Mouse (Mus musculus) limb, embryonic 13.5 days (tissue): ENCODE measurements around the gene B4galt4. TPM values are rescaled to one million over a fixed set of nuclear protein-coding genes. Genes with fewer than 3 reads are reported as not detected.
"Not testable (repeated sequence)": the region's sequence is repeated elsewhere in the genome, so short reads cannot be mapped to it uniquely, and the experiment has no call there.

ENCODE experiments used
- ATAC-seq: fragments of 200-750 bp; cut with Nextera tagmentation; 2 replicates; pipeline ENCODE4 v1.8.0; 2017; ENCODE audit warnings: low read depth, moderate number of reproducible peaks, moderate TSS enrichment; ENCODE audit not compliant: low FRiP score
- H3K27ac ChIP-seq: fragments of 300-500 bp; sonication (generic); 2 replicates; pipeline ENCODE4 v1.5.1; 2015; ENCODE audit warnings: inconsistent platforms, mild to moderate bottlenecking, moderate library complexity
- H3K27me3 ChIP-seq: fragments of 300-500 bp; sonication (generic); 2 replicates; pipeline ENCODE4 v1.6.1; 2015; ENCODE audit warnings: mild to moderate bottlenecking, inconsistent platforms
- H3K36me3 ChIP-seq: fragments of 300-500 bp; sonication (generic); 2 replicates; pipeline ENCODE4 v1.6.1; 2015; ENCODE audit warnings: inconsistent platforms, mild to moderate bottlenecking, moderate library complexity
- H3K4me1 ChIP-seq: fragments of 300-500 bp; sonication (generic); 2 replicates; pipeline ENCODE4 v1.6.1; 2015; ENCODE audit warnings: inconsistent platforms
- H3K4me2 ChIP-seq: fragments of 300-500 bp; sonication (generic); replicated peaks from 2 replicates; pipeline ENCODE4 v1.6.1; 2015; ENCODE audit warnings: inconsistent platforms, mild to moderate bottlenecking, moderate library complexity
- H3K4me3 ChIP-seq: fragments of 300-500 bp; sonication (generic); 2 replicates; pipeline ENCODE4 v1.5.1; 2015; ENCODE audit warnings: moderate library complexity, mild to moderate bottlenecking, inconsistent platforms
- H3K9ac ChIP-seq: fragments of 300-500 bp; sonication (generic); 2 replicates; pipeline ENCODE4 v1.6.1; 2015; ENCODE audit warnings: mild to moderate bottlenecking, inconsistent platforms
- H3K9me3 ChIP-seq: fragments of 300-500 bp; sonication (generic); 2 replicates; pipeline ENCODE4 v1.6.1; 2016; ENCODE audit warnings: inconsistent platforms
- WGBS: fragments of 180-500 bp; shearing (Covaris S2); methylation state at CpG from one replicate; pipeline ENCODE4 v1.1.7; 2015; 5-methylcytosine and 5-hydroxymethylcytosine counted together
- polyA plus RNA-seq: library from polyadenylated mRNA; unstranded; fragments of >200 nt; fragmentation: Nextera tagmentation; extraction: Ambion mirVana; gene quantifications from 2 replicates; pipeline ENCODE4 v1.2.1, GENCODE M21; 2015

Gene B4galt4
- polyA plus RNA-seq, 1 experiment from 2014 or later = 37.2 TPM

DNA sequence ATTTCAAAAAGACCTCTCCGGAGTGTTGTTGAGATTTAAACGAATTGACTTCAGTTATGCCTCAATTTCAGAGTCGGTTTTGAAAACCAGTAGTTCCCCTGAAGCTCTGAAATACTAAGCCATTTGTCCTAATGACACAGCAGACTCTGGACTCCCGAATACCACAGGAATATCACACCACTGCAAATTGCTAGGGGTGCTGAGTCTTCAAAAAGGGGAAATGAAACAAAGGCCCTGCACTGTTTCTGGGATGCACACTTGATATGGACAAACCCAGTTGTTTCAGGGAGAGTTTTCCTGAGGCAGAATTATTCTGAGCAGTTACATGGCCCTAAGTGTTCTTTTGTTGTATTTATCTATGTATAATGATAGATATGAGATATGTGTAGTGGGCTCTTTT lies 30.8 kb upstream of the B4galt4 start:
- H3K9me3 ChIP-seq = no peaks in the 10 kb centered on the region
- H3K4me3 ChIP-seq = peak overlapping the region; percentile 73
- peak overlapping the region; percentile 71 for H3K4me2 ChIP-seq
- 30% methylated on average over 4 of the region's 4 CpGs for WGBS
- peak overlapping the region; percentile 87; the same call in 1 of the 2 replicates for H3K9ac ChIP-seq
- no peaks in the 10 kb centered on the region for H3K27me3 ChIP-seq
- H3K27ac ChIP-seq = no peak overlapping the region
- H3K4me1 ChIP-seq = peaks cover 41% of the 10 kb centered on the region
- H3K36me3 ChIP-seq = no peaks in the 10 kb centered on the region
- no peak for ATAC-seq

DNA sequence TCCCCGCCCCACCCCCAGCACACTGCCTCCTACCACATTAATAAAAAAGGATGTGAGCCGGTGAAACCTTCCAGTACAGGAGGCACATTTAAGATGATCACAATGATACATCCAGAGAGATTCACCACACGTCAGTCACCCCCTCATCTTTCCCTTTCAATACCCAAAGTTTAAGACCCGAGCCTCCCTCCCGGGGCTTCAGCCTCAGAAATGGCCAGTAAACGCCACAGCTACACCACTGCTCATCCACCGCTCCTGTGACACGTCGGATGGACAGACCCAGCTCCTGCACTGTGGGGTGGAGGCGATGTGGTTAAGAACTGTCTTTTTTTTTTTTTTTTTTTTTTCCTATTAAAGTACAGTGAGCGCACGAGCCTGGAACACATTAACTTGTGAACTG lies 30.0 kb upstream of the B4galt4 start:
- peak overlapping the region; percentile 87 for H3K9ac ChIP-seq
- ATAC-seq = peak; percentile 38
- H3K27me3 ChIP-seq = no peaks in the 10 kb centered on the region
- peaks cover 32% of the 10 kb centered on the region for H3K4me1 ChIP-seq
- no peaks in the 10 kb centered on the region for H3K9me3 ChIP-seq
- 6% methylated on average over 12 of the region's 12 CpGs for WGBS
- H3K27ac ChIP-seq = peak overlapping the region; percentile 95; the same call in 1 of the 2 replicates
- H3K4me3 ChIP-seq = peak overlapping the region; percentile 73
- no peaks in the 10 kb centered on the region for H3K36me3 ChIP-seq
- peak overlapping the region; percentile 71 for H3K4me2 ChIP-seq

DNA sequence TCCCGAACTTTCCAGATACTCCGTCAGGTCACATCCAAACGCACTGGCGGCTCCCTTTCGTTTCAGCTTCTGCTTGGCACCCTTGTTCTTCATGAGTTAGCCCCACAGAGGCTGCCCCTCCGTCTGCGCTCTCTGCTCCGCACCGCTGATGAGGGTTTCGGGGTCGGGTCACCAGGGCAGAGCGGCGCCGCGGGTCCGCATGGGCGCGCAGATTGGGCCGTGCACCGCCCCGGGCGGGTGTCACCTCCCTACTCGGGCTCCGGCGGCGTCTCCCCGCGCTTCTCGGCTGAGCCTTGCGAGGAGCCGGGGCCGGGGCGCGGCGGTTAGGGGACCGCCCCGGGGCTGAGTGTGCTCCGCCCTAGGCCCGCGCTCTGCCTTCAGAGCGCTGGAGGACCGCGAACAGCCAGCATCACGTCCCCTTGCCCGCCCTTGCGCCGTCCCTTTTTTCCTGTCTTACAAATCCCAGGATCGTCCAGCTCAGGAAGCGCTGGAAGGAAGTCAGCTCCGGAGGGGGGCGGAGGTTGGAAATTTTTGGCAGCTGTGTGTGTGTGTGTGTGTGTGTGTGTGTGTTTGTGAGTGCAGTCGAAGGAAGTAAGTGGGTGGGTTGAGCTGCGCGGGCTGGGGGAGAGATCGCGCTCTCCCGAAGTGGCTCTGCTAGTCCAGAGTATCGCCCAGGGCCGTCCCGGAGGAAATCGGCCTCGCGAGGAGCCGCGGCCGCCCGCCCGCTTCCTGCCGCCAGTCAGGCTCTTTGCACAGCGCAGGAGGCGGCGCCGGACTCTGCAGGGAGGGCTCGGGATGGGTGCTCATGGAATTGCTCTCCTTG lies 29.3 kb upstream of the B4galt4 start, which contains the start of gene Arhgap31:
Gene Arhgap31 (minus strand): TSS at position 694 of the 823 bp plus-strand sequence.
- Histone ChIP-seq H3K9ac (peak within 1 kb of the TSS; percentile 87), H3K9me3 (no peaks in the 10 kb centered on the region), H3K4me2 (peak within 1 kb of the TSS; percentile 71), H3K4me3 (peak within 1 kb of the TSS; percentile 73), H3K27me3 (no peaks in the 10 kb centered on the region), H3K4me1 (peaks cover 31% of the 10 kb centered on the region), H3K27ac (peak within 1 kb of the TSS; percentile 95), H3K36me3 (no peaks in the 10 kb centered on the region)
- ATAC-seq = peak; percentile 89
- under 1% methylated on average over 74 of the region's 74 CpGs for WGBS

DNA sequence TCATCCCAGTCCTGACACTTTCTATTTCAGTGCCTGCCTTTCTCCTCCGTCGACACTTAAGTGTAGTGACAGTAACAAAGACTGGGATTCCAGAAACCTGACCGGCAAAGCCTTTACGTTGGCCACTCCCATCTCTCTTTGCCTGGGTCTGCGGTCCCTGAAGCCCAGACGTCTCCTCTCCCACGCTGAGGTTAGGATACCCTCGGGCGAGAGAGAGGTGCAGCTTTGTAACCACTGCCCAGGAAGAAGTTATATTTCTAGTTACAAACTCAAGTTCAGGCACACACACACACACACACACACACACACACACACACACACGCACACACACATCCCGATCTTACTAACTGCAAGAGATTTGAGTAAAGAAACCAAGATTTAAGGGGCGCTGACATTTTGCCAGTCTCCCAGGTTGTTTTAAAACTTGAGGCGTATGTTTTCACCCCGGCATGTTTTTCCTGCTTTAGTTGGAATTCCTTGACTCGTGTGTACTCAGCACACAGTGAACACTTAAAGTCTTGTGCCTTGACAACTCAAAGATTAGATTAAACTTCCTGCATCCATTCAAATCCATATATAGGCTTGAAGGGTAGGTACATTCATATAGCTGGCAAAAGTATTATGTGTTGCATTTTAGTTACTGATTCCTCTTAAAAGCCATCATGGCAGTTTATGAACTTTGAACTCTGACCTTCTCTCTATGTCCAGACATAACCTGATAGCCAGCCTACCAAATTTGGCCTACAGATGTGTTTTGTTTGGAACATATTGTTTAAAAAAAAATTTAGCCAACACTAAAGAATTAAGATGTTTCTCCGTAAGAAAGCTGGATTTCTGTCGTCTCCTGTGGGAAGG lies 28.4 kb upstream of the B4galt4 start:
- Histone ChIP-seq H3K9ac (peak overlapping the region; percentile 87), H3K4me1 (peaks cover 31% of the 10 kb centered on the region), H3K4me3 (peak overlapping the region; percentile 73), H3K27ac (peak overlapping the region; percentile 95), H3K9me3 (no peaks in the 10 kb centered on the region), H3K4me2 (peak overlapping the region; percentile 71), H3K27me3 (no peaks in the 10 kb centered on the region), H3K36me3 (no peaks in the 10 kb centered on the region)
- peak; percentile 49 for ATAC-seq
- 16% methylated on average over 17 of the region's 17 CpGs for WGBS

DNA sequence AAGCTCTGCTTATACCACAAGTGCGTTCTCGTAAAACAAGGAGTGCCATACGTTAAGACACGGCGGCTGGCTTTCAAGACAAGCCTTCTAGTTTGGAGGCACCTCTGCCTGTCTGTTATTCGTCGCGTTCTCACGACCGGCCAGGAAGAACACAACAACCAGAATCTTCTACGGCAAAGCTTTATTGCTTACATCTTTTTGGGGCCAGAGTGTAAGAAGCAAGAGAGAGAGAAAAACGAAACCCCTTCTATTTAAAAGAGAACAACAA lies 27.9 kb upstream of the B4galt4 start:
- not testable (repeated sequence) for H3K27me3 ChIP-seq, H3K9me3 ChIP-seq, H3K36me3 ChIP-seq, ATAC-seq, H3K27ac ChIP-seq, H3K9ac ChIP-seq
- H3K4me2 ChIP-seq = peak overlapping the region; percentile 71
- H3K4me3 ChIP-seq = peak overlapping the region; percentile 73
- H3K4me1 ChIP-seq = peaks cover 29% of the 10 kb centered on the region
- WGBS = 37% methylated on average over 11 of the region's 12 CpGs

DNA sequence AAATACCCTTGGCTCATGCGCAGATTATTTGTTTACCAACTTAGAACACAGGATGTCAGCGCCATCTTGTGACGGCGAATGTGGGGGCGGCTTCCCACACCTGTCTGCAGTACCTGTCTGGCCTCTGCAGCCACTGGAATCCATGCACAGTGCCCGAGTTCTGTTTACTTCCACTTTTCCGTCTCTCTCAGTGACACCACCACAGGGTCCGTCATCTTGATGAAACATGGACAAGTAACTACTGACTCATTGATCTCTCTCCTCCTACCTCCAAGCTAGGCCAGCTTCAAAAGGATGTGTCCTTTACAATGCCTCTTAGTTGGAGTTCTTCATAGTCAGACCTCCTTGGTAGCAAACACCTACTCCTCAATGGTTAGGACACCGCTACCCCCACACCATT lies 20.7 kb upstream of the B4galt4 start:
- no peaks in the 10 kb centered on the region for H3K27me3 ChIP-seq
- WGBS = 93% methylated on average over 9 of the region's 9 CpGs
- H3K27ac ChIP-seq = no peak overlapping the region
- no peak for ATAC-seq
- no peaks in the 10 kb centered on the region for H3K36me3 ChIP-seq
- H3K9me3 ChIP-seq = no peaks in the 10 kb centered on the region
- no peak overlapping the region for H3K4me3 ChIP-seq
- H3K4me1 ChIP-seq = no peaks in the 10 kb centered on the region
- no peak overlapping the region for H3K4me2 ChIP-seq
- H3K9ac ChIP-seq = no peak overlapping the region

DNA sequence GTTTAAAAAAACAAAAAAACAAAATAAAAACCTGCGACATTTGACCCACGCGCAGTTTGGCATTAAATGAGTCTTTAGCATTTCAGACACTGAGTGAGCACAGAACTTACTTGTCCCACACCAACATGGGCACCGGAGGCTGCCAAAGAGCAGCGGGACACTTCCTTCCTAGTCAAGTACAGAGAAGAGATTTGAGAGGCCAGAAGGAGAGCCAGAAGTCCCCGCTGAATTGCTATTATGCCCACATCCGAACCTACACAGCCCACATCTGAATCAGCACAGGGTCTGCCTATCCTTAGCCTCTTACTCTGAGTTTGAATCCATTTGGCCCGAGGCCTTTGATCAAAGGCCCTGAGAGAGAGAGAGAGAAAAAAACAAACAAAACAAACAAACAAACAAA lies 17.8 kb upstream of the B4galt4 start:
- H3K4me3 ChIP-seq = no peak overlapping the region
- H3K9me3 ChIP-seq = no peaks in the 10 kb centered on the region
- peaks cover 1% of the 10 kb centered on the region; the same call in 1 of the 2 replicates for H3K4me1 ChIP-seq
- H3K4me2 ChIP-seq = no peak overlapping the region
- H3K27me3 ChIP-seq = no peaks in the 10 kb centered on the region
- H3K36me3 ChIP-seq = no peaks in the 10 kb centered on the region
- H3K9ac ChIP-seq = no peak overlapping the region
- no peak overlapping the region for H3K27ac ChIP-seq
- WGBS = 81% methylated on average over 8 of the region's 8 CpGs
- no peak for ATAC-seq

DNA sequence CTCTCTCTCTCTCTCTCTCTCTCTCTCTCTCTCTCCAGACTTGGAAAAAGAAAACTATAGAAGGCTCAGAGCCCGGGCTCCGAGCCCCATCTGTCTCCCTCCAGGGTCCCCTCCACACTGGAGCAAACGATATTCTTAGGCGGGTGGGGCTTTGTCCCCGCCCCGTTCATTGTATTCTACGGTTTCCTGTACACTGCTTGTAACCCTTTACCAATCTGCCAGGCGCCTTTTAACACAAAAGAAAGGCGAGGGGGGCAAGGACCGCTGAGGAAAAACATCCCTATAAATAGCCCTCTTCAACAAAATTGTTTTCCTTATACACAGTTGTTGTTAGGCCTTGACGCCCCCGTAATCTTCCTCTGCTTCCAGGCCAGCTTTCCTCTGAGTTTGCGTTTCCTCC lies 17.1 kb upstream of the B4galt4 start:
- Histone ChIP-seq H3K4me2 (no peak overlapping the region), H3K27ac (no peak overlapping the region), H3K4me3 (no peak overlapping the region), H3K27me3 (no peaks in the 10 kb centered on the region), H3K4me1 (peaks cover 8% of the 10 kb centered on the region), H3K9me3 (no peaks in the 10 kb centered on the region), H3K36me3 (no peaks in the 10 kb centered on the region), H3K9ac (no peak overlapping the region)
- no peak for ATAC-seq
- 63% methylated on average over 13 of the region's 13 CpGs for WGBS

DNA sequence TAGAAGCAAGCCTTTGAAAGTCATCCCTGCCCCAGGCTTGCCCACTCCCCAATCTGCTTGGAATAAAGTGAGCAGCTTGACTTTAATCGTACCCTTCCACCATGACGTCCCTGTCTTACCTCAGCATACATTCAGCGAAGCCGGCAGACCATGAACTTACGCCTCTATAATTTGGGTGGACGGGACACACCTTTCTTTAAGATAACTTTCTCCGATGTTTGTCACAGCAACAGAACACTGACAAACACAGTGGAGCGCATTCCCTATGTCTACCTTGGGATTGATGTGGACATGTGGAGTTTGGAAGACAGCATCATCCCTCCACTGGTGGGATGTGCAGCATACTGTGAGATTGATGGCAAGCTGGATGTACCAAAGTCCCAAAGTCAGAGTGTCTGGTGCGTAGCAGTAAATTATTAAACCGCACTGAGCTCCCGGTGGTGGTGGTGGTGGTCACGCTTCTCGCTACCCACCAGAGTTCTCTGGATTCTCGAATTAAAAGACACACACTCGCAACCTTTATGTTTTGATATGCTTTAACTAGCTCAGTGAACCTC lies 13.4 kb upstream of the B4galt4 start:
- no peaks in the 10 kb centered on the region for H3K9me3 ChIP-seq
- ATAC-seq = no peak
- H3K9ac ChIP-seq = no peak overlapping the region
- WGBS = 91% methylated on average over 15 of the region's 15 CpGs
- no peaks in the 10 kb centered on the region for H3K36me3 ChIP-seq
- H3K4me2 ChIP-seq = no peak overlapping the region
- no peak overlapping the region for H3K4me3 ChIP-seq
- H3K27me3 ChIP-seq = no peaks in the 10 kb centered on the region
- H3K4me1 ChIP-seq = peaks cover 14% of the 10 kb centered on the region
- H3K27ac ChIP-seq = no peak overlapping the region

DNA sequence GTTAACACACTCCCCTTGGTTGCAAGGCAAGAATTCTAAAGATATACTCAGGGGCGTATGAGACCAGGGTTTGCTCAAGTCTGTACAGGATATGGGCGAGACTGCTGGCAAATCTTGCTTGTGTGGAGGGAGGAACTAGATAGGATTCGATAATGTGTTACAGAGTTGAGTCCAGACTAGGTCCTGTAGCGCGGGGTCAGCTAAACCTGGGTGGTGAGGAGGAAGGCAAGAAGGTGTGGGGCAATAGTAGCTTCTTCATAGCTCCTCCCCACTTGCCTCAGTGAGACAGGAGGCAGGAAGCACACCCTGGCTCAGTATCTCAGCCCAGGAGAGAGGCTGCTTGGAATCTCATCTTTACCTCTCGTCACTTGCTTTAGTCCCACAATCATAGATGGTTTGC lies 12.9 kb upstream of the B4galt4 start:
- WGBS = 81% methylated on average over 6 of the region's 6 CpGs
- no peak overlapping the region for H3K4me2 ChIP-seq
- no peak overlapping the region for H3K9ac ChIP-seq
- no peak for ATAC-seq
- H3K27ac ChIP-seq = no peak overlapping the region
- H3K9me3 ChIP-seq = no peaks in the 10 kb centered on the region
- no peaks in the 10 kb centered on the region for H3K36me3 ChIP-seq
- no peak overlapping the region for H3K4me3 ChIP-seq
- H3K27me3 ChIP-seq = no peaks in the 10 kb centered on the region
- peaks cover 14% of the 10 kb centered on the region for H3K4me1 ChIP-seq

DNA sequence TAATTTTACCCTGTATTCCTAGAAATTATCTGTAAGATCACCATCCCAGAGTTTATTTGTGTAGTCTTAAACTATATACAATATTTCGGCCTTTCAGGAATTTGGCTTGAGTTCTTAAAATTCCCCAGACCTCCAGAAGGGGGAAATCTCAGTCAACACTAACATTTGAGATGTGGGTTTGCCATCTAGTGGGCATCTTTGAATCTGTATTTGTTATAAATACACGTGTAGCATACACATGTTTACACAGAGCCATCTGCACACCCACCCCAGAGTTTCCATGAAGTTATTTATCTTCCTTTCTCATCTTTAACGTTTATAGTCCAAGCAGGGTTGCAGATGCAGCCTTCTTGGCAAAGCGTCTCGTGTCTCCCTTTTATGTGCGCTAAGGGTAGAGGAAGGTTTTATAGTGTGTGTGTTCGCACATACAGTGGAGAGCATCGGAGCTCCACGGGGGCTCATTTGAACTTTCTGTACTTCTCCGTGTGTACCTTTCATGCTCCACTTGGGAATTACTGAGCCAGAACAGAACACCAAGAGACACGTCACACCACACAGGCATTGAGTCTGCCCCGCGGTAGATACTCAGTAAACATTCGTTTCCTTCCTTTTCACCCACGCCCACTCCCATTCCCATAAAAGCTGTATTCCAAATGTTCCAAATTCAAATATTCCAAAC lies 12.3 kb upstream of the B4galt4 start:
- WGBS = 37% methylated on average over 15 of the region's 15 CpGs
- peak overlapping the region; percentile 65 for H3K27ac ChIP-seq
- H3K9me3 ChIP-seq = no peaks in the 10 kb centered on the region
- no peaks in the 10 kb centered on the region for H3K36me3 ChIP-seq
- ATAC-seq = peak; percentile 83
- peaks cover 14% of the 10 kb centered on the region for H3K4me1 ChIP-seq
- H3K9ac ChIP-seq = no peak overlapping the region
- peak overlapping the region; percentile 20 for H3K4me3 ChIP-seq
- H3K4me2 ChIP-seq = peak overlapping the region; percentile 57
- no peaks in the 10 kb centered on the region for H3K27me3 ChIP-seq
